Mouse (Mus musculus) neutrophil, adult 5-6 weeks (primary cell): ENCODE results near the gene March5. TPM values are rescaled to one million over a fixed set of nuclear protein-coding genes. Genes with fewer than 3 reads are reported as not detected.

ENCODE experiments used
- ATAC-seq: fragments of 151-379, 151-347 bp; 2 replicates; pipeline ENCODE4 v1.8.0; 2017; ENCODE audit warnings: mild to moderate bottlenecking, moderate TSS enrichment; ENCODE audit not compliant: insufficient number of reproducible peaks, poor library complexity, low FRiP score, severe bottlenecking; ENCODE audit errors: extremely low read depth
- total RNA-seq: library from RNA; stranded (forward); fragments of 200-1000 nt; gene quantifications from 2 replicates; pipeline ENCODE4 v1.2.3, GENCODE M21; 2017

Gene March5
- total RNA-seq, 1 experiment from 2014 or later, result 60.3 TPM

DNA sequence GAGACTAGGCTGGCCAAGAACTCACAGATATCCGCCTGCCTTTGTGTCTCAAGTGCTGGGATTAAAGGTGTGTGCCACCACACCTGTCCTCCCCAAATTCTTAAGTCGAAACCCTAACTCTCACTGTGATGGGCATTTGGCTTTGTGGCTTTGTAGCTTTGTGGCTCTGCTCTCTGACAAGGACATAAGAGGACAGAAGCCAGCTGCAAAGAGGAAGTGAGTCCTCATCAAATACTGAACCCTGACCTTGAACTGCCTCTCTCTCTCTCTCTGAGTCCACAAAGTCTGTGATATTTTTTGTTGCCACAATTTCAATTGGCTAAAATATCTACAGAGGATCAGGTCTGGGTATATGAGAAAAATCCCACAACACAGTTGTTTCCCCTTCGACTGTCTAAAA lies 40.9 kb downstream of the March5 start:
- ATAC-seq, result no peak

DNA sequence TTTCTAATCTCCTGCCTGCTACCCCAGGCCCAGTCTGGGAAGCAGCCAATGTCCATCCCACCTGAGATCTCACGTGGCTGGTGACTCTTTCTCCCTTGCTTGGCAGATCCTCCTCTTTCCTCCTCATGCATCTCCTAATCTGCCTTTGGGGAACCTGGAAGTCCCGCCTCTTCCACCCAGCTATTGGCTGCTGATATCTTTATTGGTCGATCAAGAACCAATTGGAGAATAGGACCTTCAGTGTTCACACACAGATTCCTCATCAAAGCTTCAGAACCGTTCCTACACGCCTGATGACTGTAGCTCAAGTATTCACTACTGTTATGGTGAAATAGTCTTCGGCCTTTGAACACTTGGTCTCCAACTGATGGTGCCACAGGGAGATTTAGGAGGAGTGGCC lies 44.8 kb downstream of the March5 start:
- ATAC-seq, result no peak

DNA sequence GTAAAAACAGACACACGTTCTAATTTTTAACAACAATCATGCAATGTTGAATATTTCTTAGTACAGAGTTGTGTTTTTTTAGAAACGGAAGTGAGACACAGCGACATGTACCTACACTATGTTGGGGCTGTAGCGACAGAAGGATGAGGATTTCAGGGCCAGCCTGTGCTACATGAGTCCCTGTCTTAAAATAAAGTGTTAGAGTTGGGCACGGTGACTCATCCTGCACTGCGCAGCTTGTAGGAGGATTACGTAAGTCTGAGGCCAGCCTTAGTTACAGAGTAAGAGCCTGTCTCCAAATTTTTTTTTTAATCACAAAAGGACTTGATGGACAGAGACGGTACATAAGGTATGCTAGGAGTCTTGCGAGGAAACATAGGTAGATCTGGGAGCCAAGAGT lies 48.0 kb downstream of the March5 start:
- no peak for ATAC-seq

DNA sequence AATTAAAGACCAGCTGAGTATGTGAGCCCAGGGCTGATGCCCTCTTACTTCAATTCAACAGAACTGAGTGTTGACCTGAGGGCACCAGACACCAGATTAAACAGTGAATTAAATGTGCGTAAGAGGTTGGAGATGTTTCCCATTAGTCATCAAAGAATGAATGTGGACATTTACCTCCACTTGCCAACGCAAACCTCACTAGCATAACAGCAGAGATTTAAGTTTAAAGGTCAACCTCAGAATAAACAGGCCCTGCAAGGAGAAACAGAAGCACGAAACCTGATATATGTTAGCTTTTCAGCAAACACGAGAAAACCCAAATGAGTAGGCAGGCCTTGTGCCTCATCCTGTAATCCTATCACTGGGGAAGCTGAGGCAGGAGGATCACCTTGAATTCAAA lies 55.0 kb downstream of the March5 start:
- ATAC-seq, result no peak

DNA sequence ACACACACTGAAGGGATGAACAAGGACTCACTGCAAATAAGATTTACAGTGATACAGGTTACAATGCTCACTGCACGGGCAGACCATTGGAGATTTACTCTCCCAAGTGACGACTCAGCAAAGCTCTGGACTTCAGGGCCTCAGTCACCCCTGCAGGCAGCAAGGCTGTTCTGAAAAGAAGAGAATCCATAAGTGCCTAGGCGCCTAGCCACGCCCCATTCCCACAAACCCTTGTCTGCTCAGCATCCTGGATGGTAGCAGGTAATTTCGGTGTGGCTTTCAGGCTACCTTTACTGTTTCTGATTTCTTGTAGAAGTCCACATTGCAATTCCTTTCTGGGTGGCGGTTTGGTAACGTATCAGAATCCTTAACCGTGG lies 56.2 kb downstream of the March5 start:
- ATAC-seq, result no peak

DNA sequence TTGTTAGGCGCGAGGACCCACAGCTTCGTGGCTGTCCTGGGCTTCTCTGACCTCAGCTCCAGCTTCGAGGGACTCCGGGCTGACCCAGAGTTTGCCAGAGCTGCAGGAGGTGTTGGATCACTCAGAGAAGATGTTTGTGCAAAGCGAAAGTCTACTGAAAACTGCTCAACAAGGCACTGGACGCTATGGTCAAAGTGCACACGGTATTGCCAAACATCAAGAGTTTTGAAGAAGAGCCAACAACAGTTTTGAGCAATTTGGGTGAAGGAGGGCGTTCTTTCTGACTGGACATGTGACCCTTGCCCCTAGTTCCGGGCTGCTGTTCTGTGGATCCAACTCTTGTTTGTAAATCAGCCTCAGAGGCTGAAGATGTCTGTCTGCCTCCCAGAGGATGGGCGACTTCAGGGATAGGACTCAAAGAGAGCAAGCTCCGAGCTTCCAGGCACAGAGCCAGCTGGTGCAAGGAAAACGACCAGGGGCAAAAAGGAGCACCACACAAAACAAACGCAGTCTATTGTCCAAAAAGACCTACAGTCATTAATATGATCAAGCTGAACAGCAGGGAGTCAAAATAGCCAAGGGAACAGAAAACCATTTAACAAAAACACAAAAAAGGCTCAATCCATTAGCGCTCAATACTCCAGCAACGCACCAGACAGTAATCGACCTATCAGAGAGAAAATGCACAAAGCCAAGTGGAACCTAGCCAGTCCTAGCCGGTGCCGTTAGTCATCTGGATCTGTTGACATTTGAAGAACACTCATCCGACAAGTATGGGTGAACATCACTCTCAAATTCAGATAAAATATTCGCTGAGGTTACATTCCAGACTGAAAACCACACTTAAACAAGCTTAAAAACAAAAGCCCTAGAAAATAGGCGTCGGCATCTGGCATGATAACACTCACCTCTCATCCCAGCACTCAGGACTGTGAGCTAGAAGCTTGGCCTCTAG lies 56.9 kb downstream of the March5 start:
- ATAC-seq, result no peak

DNA sequence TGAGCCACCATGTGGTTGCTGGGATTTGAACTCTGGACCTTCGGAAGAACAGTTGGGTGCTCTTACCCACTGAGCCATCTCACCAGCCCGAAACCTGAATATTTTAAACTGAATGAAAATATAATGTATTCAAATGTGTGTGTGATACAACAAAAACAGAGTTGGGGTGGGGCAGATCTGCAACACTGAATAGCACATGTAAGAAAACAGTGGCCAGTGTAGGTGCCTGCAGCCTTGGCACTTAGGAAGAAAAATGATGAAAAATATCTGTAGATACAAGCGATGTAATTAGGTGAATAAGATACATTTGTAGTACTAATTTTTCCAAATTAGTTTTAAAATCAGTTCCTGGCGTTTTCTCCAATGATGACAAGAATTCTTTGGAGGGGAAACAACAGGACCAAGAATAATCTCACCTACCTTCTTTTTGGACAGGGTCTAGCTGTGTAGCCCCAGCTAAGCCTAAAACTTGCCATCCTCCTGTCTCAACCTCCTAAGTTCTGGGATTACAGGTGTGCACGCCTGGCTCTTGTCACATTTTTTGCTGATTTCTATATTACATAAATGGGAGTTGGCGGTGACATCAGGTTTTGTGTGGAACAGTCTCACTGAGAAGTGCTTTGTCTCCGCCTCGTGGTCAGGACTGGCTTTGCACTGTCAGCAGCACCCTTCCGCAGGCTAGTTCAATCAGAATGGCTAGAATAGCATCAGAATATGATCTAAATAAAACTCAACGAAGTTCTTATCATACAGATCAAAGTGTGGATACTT lies 58.2 kb downstream of the March5 start:
- ATAC-seq, result peak; percentile 64

DNA sequence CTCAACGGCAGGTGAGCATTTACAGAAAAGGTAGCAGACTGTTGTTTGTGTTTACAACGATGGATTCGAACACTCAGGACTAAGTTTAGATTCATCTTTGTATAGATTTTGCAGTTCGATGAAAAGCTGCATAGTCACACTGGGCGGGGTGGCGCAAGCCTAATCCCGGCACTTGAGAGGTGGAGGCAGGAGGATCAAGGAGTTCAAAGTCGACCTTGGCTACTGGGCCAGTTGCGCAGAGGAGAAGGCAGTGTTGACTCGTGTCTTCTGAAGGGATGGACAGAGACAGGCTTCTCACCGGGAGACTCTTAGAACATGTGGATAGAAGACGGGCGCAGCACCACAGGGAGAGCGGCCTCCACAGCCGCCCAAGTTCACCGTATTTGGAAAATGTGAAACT lies 61.8 kb downstream of the March5 start:
- ATAC-seq, result no peak

Other genes with a start within 250 kb of the March5 start
- gene Cpeb3, start 1.1 kb downstream of the March5 start, total RNA-seq, result 1.4 and 1.7 TPM in 2 replicates
- 25.9 and 27.8 TPM in 2 replicates for gene Ide, start 130.3 kb downstream of the March5 start, total RNA-seq
- gene Kif11, start 168.9 kb downstream of the March5 start, total RNA-seq, result 0.61 and 0.70 TPM in 2 replicates
- 57.2 and 72.9 TPM in 2 replicates for gene Hhex, start 227.3 kb downstream of the March5 start, total RNA-seq